Mouse (Mus musculus) erythroblast, embryonic 14.5 days (primary cell): ENCODE results near the gene Gm20403. TPM values are rescaled to one million over a fixed set of nuclear protein-coding genes. Genes with fewer than 3 reads are reported as not detected.
"Not testable (repeated sequence)": the region's sequence is repeated elsewhere in the genome, so short reads cannot be mapped to it uniquely, and the experiment has no call there.

ENCODE experiments used
- H3K27me3 ChIP-seq: 2 replicates; pipeline ENCODE4 v1.6.1; 2012; ENCODE audit warnings: inconsistent platforms; ENCODE audit not compliant: control insufficient read depth
- H3K36me3 ChIP-seq: 2 replicates; pipeline ENCODE4 v1.6.1; 2012; ENCODE audit warnings: mild to moderate bottlenecking, inconsistent platforms; ENCODE audit not compliant: control insufficient read depth
- H3K4me1 ChIP-seq: 2 replicates; pipeline ENCODE4 v1.6.1; 2012; ENCODE audit warnings: inconsistent platforms; ENCODE audit not compliant: control insufficient read depth
- H3K4me3 ChIP-seq: replicated peaks from 2 replicates; pipeline ENCODE3; 2012; ENCODE audit warnings: moderate library complexity, mild to moderate bottlenecking, inconsistent platforms
- H3K9me3 ChIP-seq: 2 replicates; pipeline ENCODE4 v1.6.1; 2012; ENCODE audit warnings: low read length, inconsistent platforms, mixed read lengths; ENCODE audit not compliant: control insufficient read depth
- GATA1 ChIP-seq: IDR thresholded peaks from 2 replicates; pipeline ENCODE4 v1.6.1; 2012; ENCODE audit warnings: low read length, inconsistent platforms, mixed read lengths
- TAL1 ChIP-seq: IDR thresholded peaks from 3 replicates; pipeline ENCODE4 v1.6.1; 2012; ENCODE audit warnings: low read length, inconsistent platforms, mixed read lengths
- polyA plus RNA-seq: library from polyadenylated mRNA; stranded (reverse); fragments of >175 nt; gene quantifications from 2 replicates; pipeline ENCODE4 v1.2.3, GENCODE M21; 2012

The Gm20403 gene
- polyA plus RNA-seq, 1 experiment, result 0.35 TPM

DNA sequence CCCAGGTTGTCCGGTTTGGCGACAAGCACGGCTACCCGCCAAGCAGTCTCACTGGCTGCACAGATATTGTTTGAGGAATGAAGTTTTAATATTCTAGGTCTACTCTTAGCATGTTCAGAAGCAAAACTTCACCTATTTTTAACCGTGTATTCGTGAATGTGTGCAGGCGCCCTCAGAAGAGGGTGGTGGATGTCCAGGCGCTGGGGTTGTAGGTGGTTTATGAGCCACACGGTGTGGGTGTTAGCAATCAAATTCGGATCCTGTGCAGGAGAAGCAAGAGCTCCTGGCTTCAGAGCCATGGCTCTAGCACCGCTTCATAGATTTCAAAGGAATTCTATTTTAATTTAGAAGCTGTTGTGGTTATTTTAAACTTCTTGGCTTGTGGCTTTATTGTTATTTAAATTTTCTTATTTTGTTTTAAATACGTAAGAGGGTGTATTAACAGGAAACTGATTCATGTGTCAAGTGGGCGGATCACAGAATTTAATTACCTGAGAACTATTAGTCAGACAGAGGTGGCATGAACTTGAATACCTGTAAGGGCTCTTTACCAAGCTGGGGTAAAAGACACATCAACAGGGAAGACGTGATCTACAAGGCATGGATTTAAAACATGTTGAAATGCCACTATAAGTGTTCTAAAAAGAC is 21.2 kb upstream of the Gm20403 start:
- Histone ChIP-seq H3K9me3 (peaks cover 4% of the 10 kb centered on the region), H3K4me1 (no peaks in the 10 kb centered on the region), H3K4me3 (no peak overlapping the region), H3K27me3 (no peaks in the 10 kb centered on the region), H3K36me3 (no peaks in the 10 kb centered on the region)
- TF ChIP-seq TAL1, result no peak
- TF ChIP-seq GATA1, result no peak

DNA sequence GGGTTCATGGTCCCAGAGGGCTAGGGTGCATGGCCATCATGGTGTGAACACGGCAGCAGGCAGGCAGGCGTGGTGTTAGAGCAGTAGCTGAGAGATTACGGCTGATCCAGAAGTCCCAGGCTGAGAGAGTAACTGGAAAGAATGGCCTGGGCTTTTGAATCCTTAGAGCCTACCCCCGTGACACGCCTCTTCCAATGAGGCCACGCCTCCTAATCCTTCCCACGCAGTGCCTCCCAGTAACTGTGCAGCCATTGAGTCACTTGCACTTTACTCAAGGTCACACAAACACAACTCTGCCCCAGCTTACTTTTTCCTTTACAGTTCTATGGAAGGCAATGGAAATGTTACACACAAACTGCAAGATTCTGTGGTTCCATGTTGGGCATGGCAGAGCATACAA is 19.7 kb upstream of the Gm20403 start:
- Histone ChIP-seq H3K36me3 (no peaks in the 10 kb centered on the region), H3K4me1 (no peaks in the 10 kb centered on the region), H3K27me3 (no peaks in the 10 kb centered on the region), H3K9me3 (peaks cover 4% of the 10 kb centered on the region), H3K4me3 (no peak overlapping the region)
- TF ChIP-seq TAL1, result no peak
- no peak for TF ChIP-seq GATA1

DNA sequence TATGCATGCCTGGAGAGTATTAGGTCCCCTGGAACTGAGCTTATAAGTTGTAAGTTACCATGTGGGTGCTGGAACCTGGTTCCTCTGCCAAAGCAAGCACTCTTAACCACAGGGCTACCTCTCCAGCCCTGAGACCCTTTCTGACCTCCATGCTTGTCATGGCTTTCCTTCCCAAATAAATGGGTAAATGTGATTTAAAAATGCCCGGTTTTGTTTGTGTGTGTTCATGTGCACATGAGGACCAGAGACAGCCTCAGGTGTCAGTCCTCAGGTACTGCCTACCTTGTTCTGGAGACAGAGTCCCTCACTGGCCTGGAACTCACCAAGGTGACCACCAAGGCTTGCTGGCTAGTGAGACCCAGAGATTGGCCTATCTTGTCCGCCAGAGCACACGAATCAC is 18.1 kb upstream of the Gm20403 start:
- Histone ChIP-seq H3K27me3 (no peaks in the 10 kb centered on the region), H3K4me1 (no peaks in the 10 kb centered on the region), H3K9me3 (peaks cover 4% of the 10 kb centered on the region), H3K4me3 (no peak overlapping the region), H3K36me3 (no peaks in the 10 kb centered on the region)
- TF ChIP-seq GATA1, result no peak
- no peak for TF ChIP-seq TAL1

DNA sequence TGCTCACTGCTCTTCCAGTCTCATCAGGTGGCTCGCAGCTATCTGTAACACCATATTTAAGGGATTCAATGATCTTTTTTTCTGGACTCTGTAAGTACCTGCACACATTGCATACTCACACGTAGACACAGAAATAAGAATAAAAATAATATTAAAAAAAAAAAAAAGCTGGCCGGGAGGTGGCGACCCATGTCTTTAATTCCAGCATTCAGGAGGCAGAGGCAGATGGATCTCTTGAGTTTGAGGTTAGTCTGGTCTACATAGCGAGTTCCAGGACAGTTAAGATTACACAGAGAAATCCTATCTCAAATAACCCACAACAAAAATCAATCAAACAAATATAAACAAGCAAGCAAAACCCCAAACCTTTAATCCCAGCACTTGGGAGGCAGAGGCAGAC is 17.5 kb upstream of the Gm20403 start:
- no peak overlapping the region for H3K4me3 ChIP-seq
- no peaks in the 10 kb centered on the region for H3K36me3 ChIP-seq
- peaks cover 2% of the 10 kb centered on the region; the same call in 1 of the 2 replicates for H3K27me3 ChIP-seq
- H3K9me3 ChIP-seq, result peaks cover 4% of the 10 kb centered on the region
- peaks cover 2% of the 10 kb centered on the region; the same call in 1 of the 2 replicates for H3K4me1 ChIP-seq
- TF ChIP-seq GATA1 (no peak), TAL1 (no peak)

DNA sequence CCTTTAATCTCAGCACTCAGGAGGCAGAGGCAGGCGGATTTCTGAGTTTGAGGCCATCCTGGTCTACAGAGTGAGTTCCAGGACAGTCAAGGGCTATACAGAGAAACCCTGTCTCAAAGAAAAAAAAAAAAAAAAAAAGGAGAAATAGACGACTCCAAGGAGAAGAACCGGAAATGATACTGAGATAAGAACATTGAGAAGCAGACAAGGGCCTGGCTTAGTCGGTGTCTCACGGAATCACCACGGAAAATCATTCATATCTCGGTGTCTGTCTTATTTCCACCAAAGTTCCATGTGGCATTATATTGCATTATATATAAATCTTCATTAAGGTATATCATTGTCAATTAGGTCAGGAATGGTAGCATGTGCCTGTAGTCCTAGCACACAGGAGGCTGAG is 16.2 kb upstream of the Gm20403 start:
- not testable (repeated sequence) for H3K36me3 ChIP-seq, H3K27me3 ChIP-seq, H3K4me3 ChIP-seq, H3K9me3 ChIP-seq, H3K4me1 ChIP-seq

DNA sequence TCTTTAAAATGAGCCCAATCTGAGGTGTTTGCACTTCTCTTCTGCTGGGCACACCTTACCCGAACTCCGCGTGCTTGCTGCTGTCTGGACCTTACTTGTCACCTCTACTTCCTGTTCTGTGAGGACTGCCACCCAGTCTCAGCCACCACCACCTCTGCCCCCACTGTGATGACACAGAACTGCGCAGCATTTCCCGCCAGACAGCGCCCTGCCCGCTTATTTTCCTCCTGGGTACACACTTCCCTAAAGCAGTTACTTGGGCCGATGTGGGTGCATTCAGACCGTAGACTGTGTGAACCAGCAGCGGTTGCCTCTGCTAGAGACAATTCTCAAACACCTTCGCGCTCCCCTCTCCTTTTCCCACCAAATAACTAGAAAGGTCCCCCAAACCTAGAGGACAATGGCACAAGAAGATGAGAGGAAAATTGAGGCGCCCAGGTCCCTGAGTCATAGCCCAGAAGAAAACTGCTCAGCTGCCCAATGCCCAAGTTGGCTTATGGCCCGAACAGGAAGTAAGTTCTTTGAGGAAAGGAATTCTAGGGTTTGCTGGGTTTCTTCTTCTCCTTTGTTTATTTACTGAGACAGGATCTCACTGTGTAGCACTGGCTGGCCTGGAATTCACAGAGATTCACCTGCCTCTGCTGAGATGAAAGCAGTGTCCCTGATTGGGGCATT is 12.8 kb upstream of the Gm20403 start:
- Histone ChIP-seq H3K36me3 (no peaks in the 10 kb centered on the region), H3K4me1 (peaks cover 4% of the 10 kb centered on the region), H3K4me3 (no peak overlapping the region), H3K27me3 (peaks cover 20% of the 10 kb centered on the region), H3K9me3 (no peaks in the 10 kb centered on the region)
- TF ChIP-seq GATA1 (no peak), TAL1 (no peak)

DNA sequence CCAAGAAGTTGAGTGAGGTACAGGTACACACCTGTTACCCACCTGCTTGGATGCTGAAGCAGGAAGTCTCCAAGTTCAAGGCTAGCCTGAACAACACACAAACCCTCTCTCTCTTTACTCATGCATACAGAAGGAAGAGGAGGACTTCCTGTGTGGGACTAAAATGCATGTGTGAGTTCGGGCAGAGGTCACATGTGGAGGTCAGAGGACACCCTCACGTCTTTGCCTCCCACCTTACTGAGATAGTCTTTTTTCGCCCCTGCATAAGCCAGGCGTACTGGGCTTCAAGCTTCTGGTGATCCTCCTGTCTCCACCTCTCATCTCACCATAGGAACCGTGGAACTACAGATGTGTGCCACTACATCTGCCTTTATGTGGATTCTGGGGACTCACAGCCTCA is 12.1 kb upstream of the Gm20403 start:
- peaks cover 20% of the 10 kb centered on the region for H3K27me3 ChIP-seq
- H3K4me3 ChIP-seq, result no peak overlapping the region
- H3K4me1 ChIP-seq, result peaks cover 9% of the 10 kb centered on the region
- TF ChIP-seq GATA1 (no peak), TAL1 (no peak)
- H3K36me3 ChIP-seq, result no peaks in the 10 kb centered on the region
- H3K9me3 ChIP-seq, result no peaks in the 10 kb centered on the region

DNA sequence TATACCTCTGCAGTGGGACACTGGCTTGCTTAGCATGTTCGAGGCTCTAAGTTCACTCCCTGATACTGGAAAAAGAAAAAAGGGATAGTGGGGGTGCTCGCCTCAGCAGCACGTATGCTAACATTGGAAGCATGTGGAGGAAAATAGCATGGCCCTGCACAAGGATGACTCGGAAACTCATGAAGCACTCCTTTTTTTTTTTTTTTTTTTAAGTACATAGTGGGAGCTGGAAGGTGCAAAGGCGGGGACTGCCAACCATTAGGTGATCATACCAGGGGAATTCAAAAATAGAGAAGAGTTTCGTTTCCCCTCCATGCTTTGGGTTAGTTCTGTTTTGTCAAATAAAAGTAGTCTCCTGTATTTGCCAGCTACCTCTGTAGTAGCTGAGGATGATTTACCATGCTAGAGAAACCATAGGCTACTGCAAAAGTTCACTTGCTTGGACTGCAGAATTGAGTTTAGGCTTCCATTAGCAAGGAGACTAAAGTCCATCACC is 10.7 kb upstream of the Gm20403 start:
- TF ChIP-seq TAL1 (no peak), GATA1 (no peak)

DNA sequence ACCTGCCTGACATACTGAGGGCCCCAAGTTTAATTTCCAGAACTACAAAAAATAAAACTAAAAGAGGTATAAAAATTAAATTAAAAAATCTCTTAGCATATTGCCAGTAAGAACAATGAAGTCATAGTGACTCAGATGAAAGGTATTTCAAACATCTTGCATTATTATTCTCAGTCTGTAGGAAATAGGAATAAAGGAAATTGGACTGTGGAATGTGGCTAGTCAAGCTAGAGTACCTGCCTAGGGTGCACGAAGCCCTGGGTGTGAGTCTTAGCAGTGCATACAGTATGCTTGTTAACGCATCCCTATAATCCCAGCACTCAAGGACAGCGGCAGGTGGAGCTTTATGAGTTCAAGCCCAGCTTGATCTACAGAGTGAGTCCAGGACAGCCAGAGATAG is 9.6 kb upstream of the Gm20403 start:
- peaks cover 12% of the 10 kb centered on the region for H3K4me1 ChIP-seq
- TF ChIP-seq TAL1, result no peak
- TF ChIP-seq GATA1, result no peak

More for the DNA sequence above, 10.7 kb upstream of the Gm20403 start:
- no peak overlapping the region for H3K4me3 ChIP-seq
- no peaks in the 10 kb centered on the region for H3K9me3 ChIP-seq
- peaks cover 20% of the 10 kb centered on the region for H3K27me3 ChIP-seq
- H3K36me3 ChIP-seq, result no peaks in the 10 kb centered on the region
- H3K4me1 ChIP-seq, result peaks cover 12% of the 10 kb centered on the region

DNA sequence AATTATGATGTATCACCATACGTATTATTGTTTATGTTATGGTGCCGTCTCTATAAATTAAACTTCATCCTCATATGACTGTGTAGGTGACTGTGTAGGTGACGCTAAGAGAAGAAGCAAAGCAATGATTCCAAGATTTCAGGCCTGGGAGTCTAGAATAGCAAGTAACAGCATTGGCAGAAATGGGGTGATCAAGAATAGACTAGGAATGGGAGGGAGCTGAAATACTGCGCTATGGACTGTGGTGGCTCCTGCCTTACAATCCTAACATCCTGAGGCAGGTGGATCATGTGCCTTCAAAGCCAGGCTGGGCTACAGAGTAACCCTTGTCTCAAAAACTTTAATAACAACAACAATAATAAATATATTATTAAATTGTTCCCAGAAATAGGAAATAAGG is 8.1 kb upstream of the Gm20403 start:
- peaks cover 12% of the 10 kb centered on the region for H3K4me1 ChIP-seq
- no peaks in the 10 kb centered on the region for H3K9me3 ChIP-seq
- no peaks in the 10 kb centered on the region for H3K36me3 ChIP-seq
- no peak overlapping the region for H3K4me3 ChIP-seq
- TF ChIP-seq GATA1 (no peak), TAL1 (no peak)
- H3K27me3 ChIP-seq, result peaks cover 20% of the 10 kb centered on the region

More for the DNA sequence above, 9.6 kb upstream of the Gm20403 start:
- H3K9me3 ChIP-seq, result no peaks in the 10 kb centered on the region
- H3K4me3 ChIP-seq, result no peak overlapping the region
- H3K36me3 ChIP-seq, result no peaks in the 10 kb centered on the region
- peaks cover 20% of the 10 kb centered on the region for H3K27me3 ChIP-seq
